Mouse (Mus musculus) monocyte, adult 2 months (primary cell): ENCODE results near the gene Vps11.
A peak's percentile ranks its signal among the peaks of the same experiment; 100 is the strongest.
"Not testable (repeated sequence)": the region's sequence is repeated elsewhere in the genome, so short reads cannot be mapped to it uniquely, and the experiment has no call there.

ENCODE experiments used
- DNase-seq, 2 experiments: peaks; one replicate each; pipeline ENCODE4 v3.0.0; 2022; ENCODE audit warnings: low spot score in 2 of 2, low read depth in 1 of 2

Vps11 gene

DNA sequence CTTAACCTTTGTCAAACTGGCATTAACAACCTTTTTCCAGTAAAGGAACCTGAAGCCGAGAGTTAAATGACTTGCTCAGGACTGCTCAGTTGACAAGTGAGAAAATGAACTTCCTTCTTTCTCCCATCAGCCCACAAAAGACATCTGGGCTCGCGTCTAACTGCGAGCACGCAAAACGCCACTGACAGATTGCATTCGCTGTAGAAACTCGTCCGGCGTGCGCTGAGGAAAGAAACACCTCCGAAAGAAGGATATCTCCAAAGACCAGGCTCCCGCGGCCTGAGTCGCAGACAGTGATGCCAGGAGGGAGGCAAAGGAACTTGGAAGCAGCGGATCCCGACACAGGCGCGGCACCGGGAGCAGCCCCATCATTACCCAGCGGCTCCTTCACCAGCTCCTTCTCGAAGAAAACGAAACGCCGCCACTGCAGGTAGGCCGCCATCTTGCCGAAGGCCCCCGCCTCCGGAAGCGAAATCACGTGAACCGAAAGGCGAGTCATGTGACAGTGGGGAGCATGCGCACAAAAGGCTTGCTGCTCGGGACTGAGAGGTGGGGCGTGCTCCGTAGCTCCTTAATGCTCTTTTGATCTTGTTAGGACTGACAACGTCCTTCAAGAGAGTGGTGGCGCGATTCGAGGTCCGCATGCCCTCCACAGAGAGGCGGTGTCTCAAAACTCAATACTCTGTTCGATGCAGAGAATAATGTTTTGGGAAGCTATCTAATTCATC lies at the start of gene Vps11:
Gene Vps11, minus strand, starts transcription at position 481 of the 728 bp plus-strand sequence.
- peak; percentile 83 to 91 for DNase-seq

DNA sequence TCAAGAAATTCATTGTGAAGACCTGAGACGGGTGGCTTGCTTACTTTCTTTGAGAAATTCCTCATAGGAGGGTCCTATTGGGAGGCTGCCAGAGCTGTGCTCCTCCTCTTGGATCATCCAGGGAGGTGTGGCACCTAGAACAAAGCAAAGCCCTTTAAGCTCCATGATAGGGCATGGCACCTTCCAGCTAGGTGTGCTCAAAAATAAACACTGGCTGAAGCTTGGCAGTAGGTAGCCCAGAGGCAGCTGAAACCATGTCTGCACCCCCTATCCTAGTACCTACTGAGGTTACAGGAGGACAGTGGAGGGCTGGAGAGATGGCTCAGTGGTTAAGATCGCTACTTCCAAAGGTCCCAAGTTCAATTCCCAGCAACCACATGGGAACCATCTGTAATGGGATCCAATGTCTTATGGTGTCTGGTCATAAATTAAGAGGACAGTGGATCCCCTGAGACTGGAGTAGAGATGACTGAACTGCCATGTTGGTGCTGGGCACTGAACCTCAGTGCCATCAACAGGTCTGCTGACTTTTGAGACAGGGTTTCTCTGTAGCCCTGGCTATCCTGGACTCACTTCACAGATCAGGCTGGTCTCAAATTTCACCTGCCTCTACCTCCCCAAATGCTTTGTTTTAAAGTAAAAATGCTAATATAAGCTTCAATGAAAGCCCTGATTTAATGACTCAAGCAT lies 49.3 kb upstream of the Vps11 start:
- DNase-seq = no peak

DNA sequence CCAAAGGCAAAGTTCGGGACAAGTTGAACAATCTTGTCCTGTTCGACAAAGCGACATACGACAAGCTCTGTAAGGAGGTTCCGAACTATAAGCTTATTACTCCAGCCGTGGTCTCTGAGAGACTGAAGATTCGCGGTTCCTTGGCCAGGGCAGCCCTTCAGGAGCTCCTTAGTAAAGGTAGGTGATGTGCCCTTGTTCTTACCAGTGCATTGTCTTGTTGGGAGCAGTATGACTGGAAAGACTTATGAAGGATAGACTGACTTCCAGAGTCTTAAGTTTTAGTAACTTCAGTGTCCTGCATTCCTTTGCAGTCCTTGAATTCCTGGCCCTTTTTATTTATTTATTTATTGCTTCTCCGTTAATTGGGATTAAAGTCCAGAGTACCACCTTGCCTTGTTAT lies 47.2 kb upstream of the Vps11 start:
- not testable (repeated sequence) for DNase-seq

DNA sequence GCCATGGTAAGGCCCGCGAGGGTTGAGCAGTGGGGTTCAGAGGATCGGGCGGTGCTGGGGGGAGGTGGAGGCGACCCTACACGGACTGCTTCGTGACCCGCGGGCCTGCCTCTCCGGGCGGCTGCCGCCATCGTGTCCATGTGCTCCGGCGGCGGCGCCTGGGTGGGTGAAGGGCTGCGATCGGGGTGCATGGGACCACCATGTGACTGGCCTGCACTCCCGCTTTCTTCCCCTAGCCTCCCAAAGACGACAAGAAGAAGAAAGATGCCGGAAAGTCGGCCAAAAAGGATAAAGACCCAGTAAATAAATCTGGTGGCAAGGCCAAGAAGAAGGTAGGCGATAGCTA lies 46.3 kb upstream of the Vps11 start:
- DNase-seq = no peak

DNA sequence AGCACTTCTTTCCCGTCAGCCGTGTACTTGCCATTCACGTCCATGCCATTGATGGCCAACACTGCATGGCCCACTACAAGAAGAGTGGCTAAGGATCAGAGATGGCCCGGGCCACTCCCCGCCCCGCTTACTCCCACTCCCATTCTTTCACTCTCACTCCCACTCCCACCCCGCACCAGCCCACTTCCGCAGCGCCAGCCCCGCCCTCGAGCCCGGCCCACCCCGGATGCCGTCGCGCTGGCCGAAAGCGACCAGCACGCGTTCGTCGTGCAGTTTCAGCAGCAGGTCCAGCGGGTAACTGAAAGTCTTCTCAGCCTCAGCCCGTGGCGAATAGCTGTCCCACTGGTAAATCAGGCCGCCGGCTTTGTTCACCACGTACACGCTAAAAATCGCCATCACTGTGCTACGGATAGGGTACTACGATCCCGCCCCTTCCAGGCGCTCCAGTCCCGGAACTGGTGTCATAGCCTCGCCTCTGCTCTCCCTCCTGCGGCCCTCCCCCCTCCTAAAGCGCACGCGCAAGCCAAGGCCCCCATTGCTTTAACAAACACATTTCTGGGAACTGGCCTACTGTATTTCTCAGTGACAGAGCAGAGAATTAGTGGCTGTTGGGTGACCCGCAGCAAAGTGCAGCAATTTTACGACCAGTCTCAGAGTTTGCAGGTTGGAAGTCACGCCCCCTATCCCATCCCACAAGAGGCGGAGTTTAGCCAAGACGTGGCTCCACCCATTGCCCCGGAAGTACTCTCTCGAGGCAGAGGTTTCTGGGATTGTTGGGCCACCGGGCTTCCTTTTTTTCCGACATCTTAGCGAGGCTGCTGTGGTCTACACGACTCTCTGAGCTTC lies 45.7 kb upstream of the Vps11 start, which contains the start of the genes Rps25 and Trappc4:
Gene Rps25, plus strand, starts transcription at position 234 of the 846 bp plus-strand sequence.
Gene Trappc4, minus strand, starts transcription at position 695 of the 846 bp plus-strand sequence.
- peak; percentile 82 to 90 for DNase-seq

DNA sequence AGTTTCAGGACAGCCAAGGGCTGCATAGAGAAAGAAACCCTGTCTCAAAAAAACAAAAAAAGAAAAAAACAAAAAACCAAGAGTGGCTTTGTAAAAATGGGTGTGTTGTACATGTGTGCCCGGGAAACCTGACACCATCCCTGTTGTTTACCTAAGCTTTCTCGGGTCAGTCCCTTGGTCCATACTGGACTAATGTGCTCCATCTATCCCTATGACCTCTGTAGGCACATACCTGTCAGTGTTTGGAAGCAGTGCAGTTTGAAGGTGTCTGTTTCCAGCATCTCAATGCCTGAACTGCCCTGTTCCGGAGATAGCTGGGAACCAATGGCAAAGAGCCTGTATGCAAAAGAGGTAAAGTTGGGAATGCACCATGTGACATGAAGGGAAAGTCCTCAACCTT lies 43.5 kb upstream of the Vps11 start:
- DNase-seq = no peak

GRCm38 (mm10) chr9:44401081-44401480 lies 39.6 kb upstream of the Vps11 start:
- no peak for DNase-seq

- no peak for DNase-seq
Measured at GRCm38 (mm10) chr9:44399795-44400114, 38.3 kb upstream of the Vps11 start.

- no peak for DNase-seq
Measured at GRCm38 (mm10) chr9:44399114-44399794, 37.8 kb upstream of the Vps11 start.

DNA sequence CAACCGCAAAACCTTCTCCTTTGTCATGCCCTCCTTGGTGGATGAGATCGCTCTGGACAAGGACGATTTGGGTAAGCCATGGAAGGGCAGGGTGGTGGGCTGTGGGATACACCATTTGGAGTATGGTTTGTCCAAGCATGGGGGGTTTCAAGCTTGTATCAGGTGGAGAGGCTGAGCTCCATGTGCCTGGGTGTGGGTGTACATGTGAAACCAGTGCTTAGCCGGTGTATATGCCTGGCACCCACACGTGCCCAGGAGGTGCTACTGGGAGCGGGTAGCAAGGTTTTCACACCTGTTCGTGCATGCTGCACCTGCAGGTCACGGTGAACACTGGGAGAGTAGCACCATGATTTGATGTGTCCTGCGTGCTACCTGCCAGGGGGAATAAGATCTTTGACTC lies 37.1 kb upstream of the Vps11 start:
- no peak for DNase-seq

DNA sequence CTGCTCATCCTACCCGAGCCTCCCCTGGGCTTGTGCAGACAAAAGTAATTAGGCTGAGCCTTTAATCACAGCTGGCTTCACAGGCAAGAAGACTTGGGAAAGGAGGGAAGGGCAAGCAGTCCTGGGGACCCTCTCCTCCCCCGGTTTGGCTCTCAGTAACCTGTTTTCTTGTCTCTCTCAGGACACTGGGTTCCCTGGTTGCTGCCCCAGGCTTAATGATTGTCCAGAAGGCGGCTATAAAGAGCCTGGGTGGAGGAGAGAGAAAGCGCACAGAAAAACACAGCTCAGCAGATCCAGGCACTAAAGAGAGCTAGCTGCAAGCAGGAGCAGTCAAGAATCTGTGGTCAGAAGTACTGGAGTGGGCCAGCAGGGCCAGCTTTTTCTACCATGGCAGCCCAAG lies 36.6 kb upstream of the Vps11 start:
- no peak for DNase-seq

GRCm38 (mm10) chr9:44396684-44397411 lies 35.4 kb upstream of the Vps11 start, which contains the start of gene Slc37a4:
Slc37a4 (plus strand) TSS chr9:44396852.
- peak; percentile 97 for DNase-seq

GRCm38 (mm10) chr9:44391466-44391865 lies 30.0 kb upstream of the Vps11 start:
- DNase-seq = peak in 1 of 2 experiments; percentile 50

DNA sequence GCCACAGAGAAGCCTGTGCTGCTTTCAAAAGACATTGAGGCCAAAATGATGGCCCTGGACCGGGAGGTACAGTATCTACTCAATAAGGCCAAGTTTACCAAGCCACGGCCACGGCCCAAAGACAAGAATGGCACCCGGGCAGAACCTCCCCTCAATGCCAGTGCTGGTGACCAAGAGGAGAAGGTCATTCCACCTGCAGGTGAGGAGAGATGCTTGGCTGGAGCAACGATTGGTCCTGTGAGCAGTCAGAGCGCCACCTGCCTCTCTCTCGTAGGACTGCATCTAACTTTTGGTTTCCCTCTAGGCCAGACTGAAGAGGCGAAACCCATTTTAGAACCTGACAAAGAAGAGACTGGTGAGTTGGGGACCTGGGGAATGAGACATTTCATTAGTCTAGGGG lies 27.8 kb upstream of the Vps11 start:
- DNase-seq = no peak

DNA sequence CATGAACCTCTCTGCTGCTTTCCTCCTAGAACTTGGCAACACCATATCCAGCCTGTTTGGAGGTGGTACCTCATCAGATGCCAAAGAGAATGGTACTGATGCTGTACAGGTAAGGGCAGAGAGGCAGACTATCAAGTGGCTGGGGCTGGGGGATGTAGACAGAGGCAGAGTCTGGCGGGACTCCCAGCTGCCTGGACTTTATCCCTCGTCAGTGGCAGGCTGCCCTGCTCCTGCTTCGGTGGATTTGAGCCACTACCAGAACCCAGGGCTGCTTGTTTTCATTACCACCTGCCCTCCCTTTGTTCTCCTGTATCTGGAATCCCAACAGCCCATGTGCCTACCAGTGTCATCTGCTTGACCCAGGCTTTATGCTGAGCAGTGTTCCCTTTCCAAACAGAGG lies 25.8 kb upstream of the Vps11 start:
- no peak for DNase-seq

DNA sequence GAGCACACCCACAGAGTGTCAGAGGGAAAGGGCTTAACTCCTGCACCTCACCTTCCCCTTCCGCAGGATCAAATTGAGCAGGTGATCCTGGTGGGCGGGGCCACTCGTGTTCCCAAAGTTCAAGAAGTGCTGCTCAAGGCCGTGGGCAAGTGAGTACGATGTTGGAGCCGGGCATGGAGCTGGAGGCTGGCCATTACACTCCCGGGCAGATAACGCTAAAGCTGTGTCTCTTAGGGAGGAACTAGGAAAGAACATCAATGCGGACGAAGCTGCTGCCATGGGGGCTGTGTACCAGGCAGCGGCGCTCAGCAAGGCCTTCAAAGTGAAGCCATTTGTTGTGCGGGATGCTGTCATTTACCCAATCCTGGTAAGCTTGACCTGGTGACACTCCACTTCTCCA lies 23.1 kb upstream of the Vps11 start:
- DNase-seq = no peak

DNA sequence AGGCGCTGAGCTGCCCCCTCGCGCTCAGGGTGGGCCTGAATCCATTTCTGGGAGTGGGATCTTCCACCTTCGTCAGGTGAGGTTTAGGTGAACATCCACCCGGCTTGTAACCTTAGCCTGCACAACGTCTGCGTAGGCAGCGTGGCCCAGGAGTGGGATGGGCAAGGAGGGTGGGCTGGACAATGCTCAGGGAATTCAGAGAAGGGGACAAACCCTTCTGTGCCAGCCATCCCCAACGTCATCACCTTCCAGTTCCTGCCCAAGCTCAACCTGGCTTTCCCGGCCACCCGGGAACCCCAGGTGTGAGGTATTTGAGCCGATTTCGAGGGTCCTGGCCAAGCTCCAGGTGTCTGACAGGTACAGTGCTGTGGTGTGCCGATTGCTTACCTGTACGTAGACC lies 18.4 kb upstream of the Vps11 start:
- DNase-seq = no peak

DNA sequence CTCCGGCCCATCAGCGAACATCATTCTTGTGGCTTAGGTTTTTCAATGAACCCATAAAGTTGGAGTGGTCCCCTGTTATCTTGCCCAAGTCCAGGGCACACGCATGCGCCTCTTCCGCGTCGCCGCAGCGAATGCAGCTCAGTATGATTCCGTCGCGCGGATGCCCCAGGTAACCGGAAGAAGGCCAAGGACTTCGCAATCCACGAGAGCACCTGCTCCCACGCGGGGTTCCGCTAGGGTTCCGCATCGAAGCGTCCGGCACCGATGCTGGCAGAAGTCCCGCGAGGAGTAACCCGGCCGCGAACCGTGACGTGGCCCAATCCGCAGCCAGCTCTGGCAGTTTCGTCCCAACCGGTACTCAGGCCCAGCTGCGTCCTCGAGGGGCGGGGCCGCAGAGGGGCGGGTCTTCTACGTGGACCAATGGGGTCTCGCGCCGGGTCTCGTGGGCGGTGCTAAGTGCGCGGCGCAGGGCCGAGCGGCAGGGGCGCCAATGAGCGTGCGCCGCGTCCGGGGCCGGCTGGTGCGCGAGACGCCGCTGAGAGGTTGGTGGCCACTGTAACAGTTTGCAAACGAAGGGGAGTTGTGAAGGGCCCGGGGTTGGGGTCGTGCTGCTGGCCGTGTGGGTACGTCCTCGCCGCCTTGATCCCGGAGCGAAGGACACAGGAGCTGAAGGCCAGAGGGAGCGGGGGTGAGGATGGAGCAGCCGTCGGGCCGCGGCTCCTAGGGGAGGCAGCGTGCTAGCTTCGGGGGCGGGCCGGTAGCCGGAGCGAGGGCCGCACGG lies 17.8 kb upstream of the Vps11 start, which contains the start of gene Hyou1:
Gene Hyou1, plus strand, starts transcription at position 437 of the 781 bp plus-strand sequence.
- DNase-seq = peak; percentile 99 to 100

DNA sequence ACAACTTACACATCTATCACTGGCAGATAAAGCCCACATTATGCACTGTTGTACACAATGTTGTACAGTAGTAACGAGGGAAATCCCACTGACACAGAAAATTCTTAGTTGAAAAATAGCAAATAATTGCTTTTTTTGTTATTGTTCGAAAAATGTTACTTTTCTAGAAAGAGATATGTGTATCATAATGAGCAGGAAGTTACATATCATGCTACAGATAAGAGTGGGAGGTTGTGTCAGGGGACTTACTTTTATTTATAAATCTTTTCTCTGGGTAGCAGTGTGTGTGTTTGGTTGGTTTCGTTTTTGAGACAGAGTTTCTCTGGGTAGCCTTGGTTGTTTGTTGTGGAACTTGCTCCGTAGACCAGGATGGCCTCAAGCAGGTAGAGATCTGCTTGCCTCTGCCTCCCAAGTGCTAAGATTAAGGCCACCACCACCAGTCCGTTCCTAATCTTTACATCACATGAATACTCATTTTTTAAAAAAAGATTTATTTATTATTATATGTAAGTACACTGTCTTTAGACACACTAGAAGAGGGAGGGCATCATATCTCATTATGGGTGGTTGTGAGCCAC lies 16.8 kb upstream of the Vps11 start:
- no peak for DNase-seq
